Mouse (Mus musculus) CH12.LX (cell line): ENCODE measurements around the gene Cldn22. TPM values are rescaled to one million over a fixed set of nuclear protein-coding genes. Genes with fewer than 3 reads are reported as not detected.

Experiments
- DNase-seq: peaks from one replicate; pipeline ENCODE4 v3.0.0-alpha.2; 2013; ENCODE audit errors: extremely low read depth
- H3K27ac ChIP-seq: 2 replicates; pipeline ENCODE4 v1.5.1; 2012; ENCODE audit warnings: low read depth, mild to moderate bottlenecking, control low read depth, moderate library complexity; ENCODE audit not compliant: insufficient read depth
- H3K27me3 ChIP-seq: replicated peaks from 2 replicates; pipeline ENCODE3; 2012; ENCODE audit warnings: inconsistent platforms
- H3K36me3 ChIP-seq, 2 experiments: replicated peaks in 1 of 2; 2 replicates each; pipeline versions ENCODE3 to v1.6.1; 2012; ENCODE audit warnings: inconsistent platforms in 1 of 2, low read length in 1 of 2, mild to moderate bottlenecking in 1 of 2, mixed read lengths in 1 of 2, moderate library complexity in 1 of 2; ENCODE audit not compliant: control insufficient read depth in 1 of 2, insufficient read depth in 1 of 2
- H3K4me1 ChIP-seq, 2 experiments: 2 replicates each; pipeline ENCODE4 v1.6.1; 2012; ENCODE audit warnings: inconsistent platforms in 1 of 2, moderate library complexity in 1 of 2; ENCODE audit not compliant: insufficient read depth in 2 of 2, control insufficient read depth in 1 of 2
- H3K4me2 ChIP-seq: 2 replicates; pipeline ENCODE4 v1.6.1; 2012; ENCODE audit warnings: low read depth, mild to moderate bottlenecking, control low read depth; ENCODE audit not compliant: poor library complexity, insufficient read depth, severe bottlenecking
- H3K4me3 ChIP-seq, 3 experiments: fragments of 150-350 bp in 1 of 3; sonication (generic) in 1 of 3; replicated peaks in 1 of 3; 2 replicates each; pipeline versions ENCODE3 to v1.5.1; 2011 to 2012; ENCODE audit warnings: low read depth in 2 of 3, low read length in 2 of 3, mild to moderate bottlenecking in 2 of 3, moderate library complexity in 2 of 3, control low read depth in 1 of 3, improper control_type of control experiment in 1 of 3, inconsistent platforms in 1 of 3, mixed read lengths in 1 of 3; ENCODE audit not compliant: poor library complexity in 1 of 3
- H3K79me2 ChIP-seq: replicated peaks from 2 replicates; pipeline ENCODE4 v1.6.1; 2012; ENCODE audit warnings: mild to moderate bottlenecking, moderate library complexity; ENCODE audit not compliant: control insufficient read depth, poor library complexity, insufficient read depth, severe bottlenecking; ENCODE audit errors: extremely low read depth
- H3K9ac ChIP-seq: 2 replicates; pipeline ENCODE4 v1.6.1; 2012; ENCODE audit warnings: low read depth, mild to moderate bottlenecking, control low read depth, moderate library complexity; ENCODE audit not compliant: insufficient read depth
- H3K9me3 ChIP-seq: replicated peaks from 2 replicates; pipeline ENCODE3; 2012; ENCODE audit warnings: low read length, inconsistent platforms, mixed read lengths
- CHD2 ChIP-seq: IDR thresholded peaks from 2 replicates; pipeline ENCODE4 v1.6.1; 2011; ENCODE audit warnings: low read length, improper control_type of control experiment
- CTCF ChIP-seq, 2 experiments: IDR thresholded peaks in 1 of 2; conservative IDR thresholded peaks in 1 of 2; 2 replicates each; pipeline ENCODE4 v1.5.1; 2011 to 2012; ENCODE audit warnings: low read depth in 2 of 2, low read length in 2 of 2, improper control_type of control experiment in 1 of 2, inconsistent platforms in 1 of 2, mild to moderate bottlenecking in 1 of 2, moderate library complexity in 1 of 2
- E2F4 ChIP-seq: IDR thresholded peaks from 2 replicates; pipeline ENCODE4 v1.6.1; 2011; ENCODE audit warnings: low read depth, low read length, improper control_type of control experiment; ENCODE audit not compliant: insufficient replicate concordance
- EP300 ChIP-seq: IDR thresholded peaks from 2 replicates; pipeline ENCODE4 v1.6.1; 2011; ENCODE audit warnings: low read length, improper control_type of control experiment
- ETS1 ChIP-seq: conservative IDR thresholded peaks from 2 replicates; pipeline ENCODE4 v1.6.1; 2012; ENCODE audit warnings: low read depth, mild to moderate bottlenecking, inconsistent platforms, low read length, improper control_type of control experiment, moderate library complexity
- GABPA ChIP-seq: IDR thresholded peaks from 2 replicates; pipeline ENCODE4 v1.6.1; 2012; ENCODE audit warnings: low read depth, low read length, improper control_type of control experiment, inconsistent platforms; ENCODE audit not compliant: insufficient replicate concordance
- HCFC1 ChIP-seq: IDR thresholded peaks from 2 replicates; pipeline ENCODE4 v1.6.1; 2012; ENCODE audit warnings: low read depth, mild to moderate bottlenecking, inconsistent platforms, low read length, improper control_type of control experiment
- JUND ChIP-seq: conservative IDR thresholded peaks from 2 replicates; pipeline ENCODE4 v1.6.1; 2011; ENCODE audit warnings: low read depth, low read length, improper control_type of control experiment
- KAT2A ChIP-seq: IDR thresholded peaks from 2 replicates; pipeline ENCODE4 v1.6.1; 2012; ENCODE audit warnings: low read length, improper control_type of control experiment, inconsistent platforms; ENCODE audit not compliant: insufficient replicate concordance
- MAFK ChIP-seq: IDR thresholded peaks from 2 replicates; pipeline ENCODE4 v1.6.1; 2011; ENCODE audit warnings: low read length, improper control_type of control experiment; ENCODE audit not compliant: insufficient replicate concordance
- MAX ChIP-seq: IDR thresholded peaks from 2 replicates; pipeline ENCODE4 v1.6.1; 2011; ENCODE audit warnings: low read length, improper control_type of control experiment
- MEF2A ChIP-seq: IDR thresholded peaks from 2 replicates; pipeline ENCODE4 v1.6.1; 2014; ENCODE audit warnings: low read depth, mild to moderate bottlenecking, inconsistent platforms, low read length, improper control_type of control experiment, borderline replicate concordance
- NELFE ChIP-seq: IDR thresholded peaks from 2 replicates; pipeline ENCODE4 v1.6.1; 2011; ENCODE audit warnings: low read depth, low read length, improper control_type of control experiment
- NRF1 ChIP-seq: IDR thresholded peaks from 2 replicates; pipeline ENCODE4 v1.6.1; 2014; ENCODE audit warnings: low read depth, mild to moderate bottlenecking, inconsistent platforms, low read length, improper control_type of control experiment, moderate library complexity
- PAX5 ChIP-seq: IDR thresholded peaks from 2 replicates; pipeline ENCODE4 v1.6.1; 2012; ENCODE audit warnings: low read length, inconsistent platforms, mixed read lengths
- POLR2A ChIP-seq: IDR thresholded peaks from 2 replicates; pipeline ENCODE4 v1.6.1; 2011; ENCODE audit warnings: low read depth, mild to moderate bottlenecking, improper control_type of control experiment, low read length
- RAD21 ChIP-seq: IDR thresholded peaks from 2 replicates; pipeline ENCODE4 v1.6.1; 2011; ENCODE audit warnings: low read depth, mild to moderate bottlenecking, low read length, improper control_type of control experiment, moderate library complexity
- RCOR1 ChIP-seq: conservative IDR thresholded peaks from 2 replicates; pipeline ENCODE4 v1.6.1; 2012; ENCODE audit warnings: low read depth, mild to moderate bottlenecking, inconsistent platforms, low read length, improper control_type of control experiment
- SIN3A ChIP-seq: IDR thresholded peaks from 2 replicates; pipeline ENCODE4 v1.6.1; 2012; ENCODE audit warnings: low read length, improper control_type of control experiment, inconsistent platforms
- SMC3 ChIP-seq: IDR thresholded peaks from 2 replicates; pipeline ENCODE4 v1.6.1; 2011; ENCODE audit warnings: low read depth, low read length, improper control_type of control experiment
- ZC3H11A ChIP-seq: IDR thresholded peaks from 2 replicates; pipeline ENCODE4 v1.6.1; 2012; ENCODE audit warnings: low read depth, mild to moderate bottlenecking, inconsistent platforms, low read length, improper control_type of control experiment
- ZMIZ1 ChIP-seq: IDR thresholded peaks from 2 replicates; pipeline ENCODE4 v1.6.1; 2012; ENCODE audit warnings: low read depth, mild to moderate bottlenecking, inconsistent platforms, low read length, improper control_type of control experiment
- ZNF384 ChIP-seq: IDR thresholded peaks from 2 replicates; pipeline ENCODE4 v1.6.1; 2012; ENCODE audit warnings: low read depth, low read length, improper control_type of control experiment, inconsistent platforms
- dilution Hi-C: fragments of 300-500 bp; cut with MboI; formaldehyde crosslinking; loops from 2 replicates; pipeline ENCODE4 v1.14.3; 2020; ENCODE audit warnings: low sequenced_read_pairs; ENCODE audit not compliant: extremely low pct_unique_long_range_greater_than_20kb, extremely low pct_ligation_motif_present
- in situ Hi-C: fragments of 300-500 bp; cut with MboI; formaldehyde crosslinking; loops from 3 replicates; pipeline ENCODE4 v1.14.3; 2019; ENCODE audit warnings: low sequenced_read_pairs, low pct_ligation_motif_present, low pct_unique_long_range_greater_than_20kb, mixed read lengths
- polyA plus RNA-seq: library from polyadenylated mRNA; unstranded; fragments of >175 nt; gene quantifications from 2 replicates; pipeline ENCODE4 v1.2.1, GENCODE M21; 2012; ENCODE audit warnings: low read depth; ENCODE audit not compliant: insufficient read length
- total RNA-seq, 2 experiments: library from RNA; depleted of rRNA; stranded (reverse); fragments of 300-350 nt in 1 of 2; fragments of >200 nt in 1 of 2; gene quantifications; 2 replicates each; pipeline ENCODE4 v1.2.3; 2012 to 2014

Cldn22 gene
- total and polyA plus RNA-seq, 3 experiments = not detected

- no peak overlapping the region for H3K27ac ChIP-seq
Observed at GRCm38 (mm10) chr8:47866568-47866967, 42.3 kb downstream of the Cldn22 start.

DNA sequence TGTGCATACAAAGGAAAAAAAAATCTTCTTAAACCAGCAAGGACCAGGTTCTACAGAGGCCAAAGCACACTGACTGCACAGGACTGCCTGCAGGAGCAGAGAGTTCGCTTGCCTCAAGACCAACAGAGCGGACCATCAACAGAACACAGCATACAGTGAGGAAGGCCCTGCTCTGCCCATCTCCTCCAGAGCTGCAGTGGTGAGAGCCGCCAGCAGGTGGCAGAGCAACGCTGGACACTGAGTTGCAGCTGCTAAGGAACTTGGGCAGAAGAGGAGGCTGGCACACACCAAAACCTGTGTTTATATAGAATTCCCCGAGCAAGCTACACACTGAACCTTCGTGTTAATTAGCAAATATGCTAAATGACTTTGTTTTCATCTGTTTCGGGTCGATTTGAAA, 42.8 kb downstream of the Cldn22 start:
- H3K4me3 ChIP-seq = no peak overlapping the region
- no peak overlapping the region for H3K9ac ChIP-seq
- H3K4me1 ChIP-seq = peaks cover 0 to 6% of the 10 kb centered on the region in 2 experiments; a peak in 2 of 4 replicates
- no peaks in the 10 kb centered on the region for H3K9me3 ChIP-seq
- H3K4me2 ChIP-seq = no peak overlapping the region
- DNase-seq = peak; percentile 57
- no peaks in the 10 kb centered on the region for H3K79me2 ChIP-seq
- in situ Hi-C loops = loop anchor here (25.0 kb wide), 1 partner anchor 145 kb away; no protein-coding TSS in a partner anchor
- TF ChIP-seq GABPA (no peak), SIN3A (no peak), CTCF (conservative IDR thresholded peaks at IDR 0.05 in 1 of 2, IDR thresholded peaks at IDR 0.05 in 1 of 2; ENCODE audit: low read depth in 2 of 2, low read length in 2 of 2) (peak; percentile 58 to 64), CHD2 (no peak), ETS1 (no peak), SMC3 (peak; percentile 60), ZMIZ1 (no peak), NELFE (no peak), RAD21 (peak; percentile 53)
- H3K27ac ChIP-seq = no peak overlapping the region
- H3K36me3 ChIP-seq = peaks cover 0 to 2% of the 10 kb centered on the region in 2 experiments
- H3K27me3 ChIP-seq = no peaks in the 10 kb centered on the region
- dilution Hi-C loops = no loop called here

More at GRCm38 (mm10) chr8:47866568-47866967, 42.3 kb downstream of the Cldn22 start:
- H3K36me3 ChIP-seq = peaks cover 0 to 2% of the 10 kb centered on the region in 2 experiments
- in situ Hi-C loops (loop anchor here (25.0 kb wide), 1 partner anchor 146 kb away; no protein-coding TSS in a partner anchor), dilution Hi-C loops (no loop called here)
- TF ChIP-seq PAX5 (no peak), ZNF384 (no peak), RCOR1 (no peak), ZMIZ1 (no peak), NRF1 (no peak), MEF2A (no peak), HCFC1 (no peak), CHD2 (no peak), ETS1 (no peak), ZC3H11A (no peak), EP300 (no peak), MAX (no peak), POLR2A (no peak), MAFK (no peak), SMC3 (no peak), NELFE (no peak), KAT2A (no peak), E2F4 (no peak), JUND (no peak)
- H3K79me2 ChIP-seq = no peaks in the 10 kb centered on the region
- no peak overlapping the region for H3K4me3 ChIP-seq
- no peaks in the 10 kb centered on the region for H3K9me3 ChIP-seq
- H3K27me3 ChIP-seq = no peaks in the 10 kb centered on the region
- no peak overlapping the region for H3K4me2 ChIP-seq
- DNase-seq = no peak
- H3K4me1 ChIP-seq = peaks cover 0 to under 1% of the 10 kb centered on the region in 2 experiments; a peak in 1 of 4 replicates
- no peak overlapping the region for H3K9ac ChIP-seq
